Mouse (Mus musculus) kidney, postnatal 0 days (tissue): ENCODE measurements around the gene Kcnh2. TPM values are rescaled to one million over a fixed set of nuclear protein-coding genes. Genes with fewer than 3 reads are reported as not detected.
A peak's percentile ranks its signal among the peaks of the same experiment; 100 is the strongest.

Source experiments
- ATAC-seq: fragments of 200-750 bp; cut with Nextera tagmentation; replicated peaks from 2 replicates; pipeline ENCODE4 v1.8.0; 2017; ENCODE audit warnings: low read depth, moderate number of reproducible peaks, moderate TSS enrichment, moderate library complexity; ENCODE audit not compliant: low FRiP score
- DNase-seq: peaks from one replicate; pipeline ENCODE4 v3.0.0-alpha.2; 2016; ENCODE audit warnings: low spot score
- H3K27ac ChIP-seq: fragments of 300-500 bp; sonication (generic); 2 replicates; pipeline ENCODE4 v1.5.1; 2014; ENCODE audit warnings: mild to moderate bottlenecking
- H3K27me3 ChIP-seq: fragments of 300-500 bp; sonication (generic); 2 replicates; pipeline ENCODE4 v1.6.1; 2014; ENCODE audit warnings: low read length, mixed read lengths; ENCODE audit not compliant: insufficient read depth
- H3K36me3 ChIP-seq: fragments of 300-500 bp; sonication (generic); 2 replicates; pipeline ENCODE4 v1.6.1; 2014; ENCODE audit warnings: low read length, mixed read lengths; ENCODE audit not compliant: insufficient read depth
- H3K4me1 ChIP-seq: fragments of 300-500 bp; sonication (generic); replicated peaks from 2 replicates; pipeline ENCODE4 v1.6.1; 2014; ENCODE audit warnings: antibody characterized with exemption, low read length, mixed read lengths; ENCODE audit not compliant: insufficient read depth
- H3K4me2 ChIP-seq: fragments of 300-500 bp; sonication (generic); 2 replicates; pipeline ENCODE4 v1.6.1; 2014; ENCODE audit warnings: mild to moderate bottlenecking, low read length, moderate library complexity, mixed read lengths
- H3K4me3 ChIP-seq: fragments of 300-500 bp; sonication (generic); replicated peaks from 2 replicates; pipeline ENCODE4 v1.5.1; 2014; ENCODE audit warnings: low read depth, low read length
- H3K9ac ChIP-seq: fragments of 300-500 bp; sonication (generic); 2 replicates; pipeline ENCODE4 v1.6.1; 2014; ENCODE audit warnings: low read depth, low read length
- H3K9me3 ChIP-seq: fragments of 300-500 bp; sonication (generic); replicated peaks from 2 replicates; pipeline ENCODE4 v1.6.1; 2016; ENCODE audit warnings: low read length, inconsistent platforms, mixed read lengths
- CTCF ChIP-seq: IDR thresholded peaks from 2 replicates; pipeline ENCODE4 v1.5.1; 2016; ENCODE audit warnings: antibody characterized with exemption, low read depth, mild to moderate bottlenecking, moderate library complexity
- WGBS: fragments of 180-500 bp; shearing (Covaris S2); extraction: QIAGEN DNeasy Blood & Tissue Kit; methylation state at CpG from one replicate; pipeline ENCODE4 v1.1.7; 2014; 5-methylcytosine and 5-hydroxymethylcytosine counted together
- polyA plus RNA-seq: library from polyadenylated mRNA; unstranded; fragments of >200 nt; fragmentation: Nextera tagmentation; extraction: Ambion mirVana; gene quantifications from 2 replicates; pipeline ENCODE4 v1.2.1, GENCODE M21; 2015

The Kcnh2 gene
- polyA plus RNA-seq, 1 experiment from 2014 or later: 4.4 TPM

GRCm38 (mm10) chr5:24380499-24380898 is 29.1 kb upstream of the Kcnh2 start:
- TF ChIP-seq CTCF: no peak
- Histone ChIP-seq H3K4me2 (no peak overlapping the region), H3K4me3 (no peak overlapping the region), H3K4me1 (peaks cover 10% of the 10 kb centered on the region), H3K27ac (no peak overlapping the region), H3K9me3 (no peaks in the 10 kb centered on the region), H3K36me3 (no peaks in the 10 kb centered on the region), H3K27me3 (no peaks in the 10 kb centered on the region), H3K9ac (no peak overlapping the region)
- ATAC-seq (no peak), DNase-seq (no peak)
- WGBS: 89% methylated on average over 4 of the region's 4 CpGs

GRCm38 (mm10) chr5:24379501-24379900 is 28.1 kb upstream of the Kcnh2 start:
- H3K9me3 ChIP-seq: no peaks in the 10 kb centered on the region
- H3K27me3 ChIP-seq: no peaks in the 10 kb centered on the region
- H3K4me1 ChIP-seq: peaks cover 8% of the 10 kb centered on the region
- ATAC-seq (no peak), DNase-seq (no peak)
- TF ChIP-seq CTCF: no peak
- no peaks in the 10 kb centered on the region for H3K36me3 ChIP-seq
- 70% methylated on average over 4 of the region's 4 CpGs for WGBS
- no peak overlapping the region for H3K4me2 ChIP-seq
- H3K27ac ChIP-seq: no peak overlapping the region
- no peak overlapping the region for H3K9ac ChIP-seq
- no peak overlapping the region for H3K4me3 ChIP-seq

- Histone ChIP-seq H3K9ac (no peak overlapping the region), H3K9me3 (no peaks in the 10 kb centered on the region), H3K27me3 (no peaks in the 10 kb centered on the region), H3K4me1 (0 out of 2 replicates have a peak, but pooled peaks cover 6% of the 10 kb centered on the region), H3K36me3 (no peaks in the 10 kb centered on the region), H3K4me3 (no peak overlapping the region), H3K4me2 (no peak overlapping the region), H3K27ac (no peak overlapping the region)
- no peak for DNase-seq
- 89% methylated on average over 2 of the region's 2 CpGs for WGBS
- no peak for ATAC-seq
- no peak for TF ChIP-seq CTCF
Measured at GRCm38 (mm10) chr5:24378700-24379099, 27.3 kb upstream of the Kcnh2 start.

GRCm38 (mm10) chr5:24374666-24375328 is 23.4 kb upstream of the Kcnh2 start:
- Histone ChIP-seq H3K27me3 (no peaks in the 10 kb centered on the region), H3K36me3 (no peaks in the 10 kb centered on the region), H3K9ac (no peak overlapping the region), H3K4me1 (no peaks in the 10 kb centered on the region), H3K4me3 (no peak overlapping the region), H3K4me2 (no peak overlapping the region), H3K9me3 (no peaks in the 10 kb centered on the region), H3K27ac (no peak overlapping the region)
- DNase-seq (no peak), ATAC-seq (no peak)
- TF ChIP-seq CTCF: no peak
- 56% methylated on average over 7 of the region's 7 CpGs for WGBS

DNA sequence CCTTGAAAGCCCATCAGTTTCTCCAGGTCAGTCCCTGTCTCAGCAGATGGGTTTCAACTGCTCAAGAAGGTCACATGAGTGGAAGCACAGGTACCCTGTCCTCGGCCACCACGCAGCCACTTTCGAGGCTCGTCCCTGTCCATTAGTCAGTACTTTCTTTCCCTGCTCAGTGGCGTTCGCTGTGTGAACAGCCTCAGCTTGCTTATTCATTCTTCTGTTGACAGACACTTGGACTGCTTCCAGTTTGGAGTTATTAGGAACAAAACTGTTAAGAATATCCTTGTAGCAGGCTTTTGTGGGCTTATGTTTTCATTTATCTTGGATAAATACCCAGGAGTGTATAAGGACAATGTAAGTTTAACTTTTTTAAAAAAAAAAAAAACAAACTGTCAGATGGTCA is 22.8 kb upstream of the Kcnh2 start:
- Histone ChIP-seq H3K9me3 (no peaks in the 10 kb centered on the region), H3K27me3 (no peaks in the 10 kb centered on the region), H3K9ac (no peak overlapping the region), H3K4me3 (no peak overlapping the region), H3K36me3 (no peaks in the 10 kb centered on the region), H3K4me2 (no peak overlapping the region), H3K27ac (no peak overlapping the region), H3K4me1 (no peaks in the 10 kb centered on the region)
- WGBS: 48% methylated on average over 6 of the region's 6 CpGs
- DNase-seq (peak; percentile 60), ATAC-seq (no peak)
- no peak for TF ChIP-seq CTCF

GRCm38 (mm10) chr5:24373807-24374206 is 22.4 kb upstream of the Kcnh2 start:
- H3K36me3 ChIP-seq: no peaks in the 10 kb centered on the region
- H3K4me1 ChIP-seq: no peaks in the 10 kb centered on the region
- no peaks in the 10 kb centered on the region for H3K9me3 ChIP-seq
- WGBS: 77% methylated on average over 5 of the region's 5 CpGs
- ATAC-seq (no peak), DNase-seq (no peak)
- H3K4me2 ChIP-seq: no peak overlapping the region
- H3K27me3 ChIP-seq: no peaks in the 10 kb centered on the region
- no peak for TF ChIP-seq CTCF
- H3K9ac ChIP-seq: no peak overlapping the region
- no peak overlapping the region for H3K27ac ChIP-seq
- H3K4me3 ChIP-seq: no peak overlapping the region

GRCm38 (mm10) chr5:24369767-24370166 is 18.4 kb upstream of the Kcnh2 start:
- Histone ChIP-seq H3K27ac (no peak overlapping the region), H3K9me3 (no peaks in the 10 kb centered on the region), H3K9ac (no peak overlapping the region), H3K27me3 (no peaks in the 10 kb centered on the region), H3K4me1 (no peaks in the 10 kb centered on the region), H3K4me2 (no peak overlapping the region), H3K4me3 (no peak overlapping the region), H3K36me3 (no peaks in the 10 kb centered on the region)
- ATAC-seq (no peak), DNase-seq (no peak)
- 82% methylated on average over 9 of the region's 9 CpGs for WGBS
- TF ChIP-seq CTCF: no peak
